ENCODE assay signal across 18 mouse cellular contexts in the genomic region with DNA sequence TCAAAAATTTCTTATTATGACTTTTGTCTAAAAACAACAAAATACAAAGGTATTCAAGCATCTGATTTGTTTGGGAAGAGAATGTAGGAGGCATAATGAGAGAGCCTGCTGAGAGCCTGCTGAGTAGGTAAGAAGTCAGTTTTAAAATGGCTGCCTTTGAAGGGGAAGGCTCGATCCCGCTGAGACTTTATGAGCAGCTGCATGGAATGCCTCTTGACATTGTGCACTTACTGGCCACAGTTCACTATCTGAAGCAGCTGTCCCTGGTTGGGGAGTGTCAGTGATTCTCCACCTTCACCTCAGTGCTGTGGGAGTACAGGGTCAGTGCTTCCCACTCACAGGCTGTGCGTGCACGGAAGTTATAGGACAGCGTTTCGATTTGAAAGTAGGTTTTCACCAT.
"Had no signal": no experiment of that assay in that cellular context is flagged by ENCODE, and none has a peak within 500 bp of the region (broad histone marks: within the 10 kb centered on the region; RNA-seq: fewer than 3 reads in every experiment).

No protein-coding gene starts in this region.

- H3K4me1 ChIP-seq: liver, embryonic 13.5 days; neural tube, embryonic 13.5 days had no signal

- H3K9me3 ChIP-seq: liver, embryonic 13.5 days had no signal

- DNase-seq: kidney, adult 18-20 months; kidney, adult 9 months; kidney, postnatal 36 days; layer of hippocampus, postnatal 36 days; liver, embryonic 13.5 days; lung, adult 2 months; lung, postnatal 14 days; lung, postnatal 4 days; right cerebral cortex, postnatal 25 days; spleen, adult 18-20 months; thymus, postnatal 25 days had no signal

- ATAC-seq: intestine, embryonic 16.5 days; midbrain, embryonic 16.5 days had no signal

- H3K9ac ChIP-seq: liver, embryonic 13.5 days; neural tube, embryonic 13.5 days had no signal

- H3K27me3 ChIP-seq: liver, embryonic 13.5 days; neural tube, embryonic 13.5 days had no signal

- H3K4me2 ChIP-seq: liver, embryonic 13.5 days; midbrain, embryonic 11.5 days; neural tube, embryonic 13.5 days had no signal

- H3K4me3 ChIP-seq: left cerebral cortex, adult 2 months; liver, embryonic 13.5 days; myocyte; neural tube, embryonic 13.5 days had no signal

- H3K36me3 ChIP-seq: liver, embryonic 13.5 days; neural tube, embryonic 13.5 days had no signal

- H3K27ac ChIP-seq: kidney, postnatal 0 days; left cerebral cortex, adult 2 months; liver, embryonic 13.5 days; neural tube, embryonic 13.5 days had no signal
